Mouse (Mus musculus): ENCODE measurements at regions not wholly inside any gene's neighbourhood (a gene's known extent, or its start where the extent isn't known, plus 50 kb on each side); places are given as distances from the start of the nearest gene placed in this dataset.

DNA sequence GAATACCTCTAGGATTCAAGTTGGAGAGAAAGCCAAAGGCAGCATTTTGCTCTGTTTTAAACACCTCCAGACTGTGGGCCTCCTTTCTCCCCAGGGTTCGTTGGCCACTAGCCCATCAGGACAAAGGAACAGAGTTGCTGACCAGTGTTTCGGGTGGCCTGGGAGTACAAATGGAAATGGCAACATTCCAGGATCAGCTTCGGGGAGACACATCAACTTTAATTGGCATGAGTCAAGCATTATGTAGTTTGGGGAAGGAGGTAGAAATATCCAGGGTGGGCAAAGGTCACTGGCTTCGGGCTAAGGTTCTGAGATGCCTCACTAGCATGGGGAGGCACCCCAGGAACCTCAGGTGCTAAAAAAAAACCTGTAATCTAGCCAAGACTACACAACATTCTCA is 194.3 kb upstream of the Zpld1 start:
- no peak for TF ChIP-seq EP300 (optimal IDR thresholded peaks at IDR 0.05)
- TF ChIP-seq CTCF (IDR thresholded peaks at IDR 0.05; ENCODE audit: low read depth), result no peak
